10 mouse cellular contexts compared by ENCODE assay signal in genomic region chr2:179842610-179843389, GRCm38 (mm10).
A peak's percentile ranks its signal among the peaks of the same experiment; 100 is the strongest.
DNase-seq lines count a peak whose midpoint lies in the region; ATAC-seq lines count a peak whose summit lies in the region.
"Had no signal": no experiment of that assay in that cellular context is flagged by ENCODE, and none has a peak within 500 bp of the region (broad histone marks: within the 10 kb centered on the region; RNA-seq: fewer than 3 reads in every experiment).

No protein-coding gene starts in this region.

- no peaks in the 10 kb centered on the region for H3K36me3 ChIP-seq in kidney, embryonic 14.5 days (ENCODE audit: control insufficient read depth, insufficient read depth, low read length)
- no peaks in the 10 kb centered on the region for H3K36me3 ChIP-seq in embryonic facial prominence, embryonic 14.5 days (ENCODE audit: control insufficient read depth, insufficient read depth, low read length)
- no peaks in the 10 kb centered on the region for H3K36me3 ChIP-seq in hindbrain, embryonic 12.5 days
- H3K36me3 ChIP-seq in midbrain, embryonic 11.5 days (ENCODE audit: control insufficient read depth, insufficient read depth, low read length) = no peaks in the 10 kb centered on the region
- H3K36me3 ChIP-seq: G1E; liver, embryonic 13.5 days had no signal

- H3K27ac ChIP-seq in kidney, embryonic 14.5 days (ENCODE audit: low read depth, low read length) = no peak overlapping the region
- no peak overlapping the region for H3K27ac ChIP-seq in embryonic facial prominence, embryonic 14.5 days (replicated peaks; ENCODE audit: low read depth, low read length)
- H3K27ac ChIP-seq in hindbrain, embryonic 12.5 days = peak overlapping the region; percentile 40; the same call in 1 of the 2 replicates
- no peak overlapping the region for H3K27ac ChIP-seq in midbrain, embryonic 11.5 days (ENCODE audit: low read depth, low read length)
- H3K27ac ChIP-seq: liver, embryonic 13.5 days had no signal

- no peaks in the 10 kb centered on the region for H3K9me3 ChIP-seq in kidney, embryonic 14.5 days (ENCODE audit: control insufficient read depth, low read length)
- no peaks in the 10 kb centered on the region for H3K9me3 ChIP-seq in embryonic facial prominence, embryonic 14.5 days (ENCODE audit: control insufficient read depth, low read length)
- H3K9me3 ChIP-seq in hindbrain, embryonic 12.5 days (replicated peaks) = no peaks in the 10 kb centered on the region
- no peaks in the 10 kb centered on the region for H3K9me3 ChIP-seq in midbrain, embryonic 11.5 days (ENCODE audit: control insufficient read depth, low read length)
- H3K9me3 ChIP-seq: liver, embryonic 13.5 days had no signal

- no peak overlapping the region for H3K4me3 ChIP-seq in kidney, embryonic 14.5 days (ENCODE audit: low read length)
- no peak overlapping the region for H3K4me3 ChIP-seq in embryonic facial prominence, embryonic 14.5 days (ENCODE audit: low read depth, low read length)
- no peak overlapping the region for H3K4me3 ChIP-seq in hindbrain, embryonic 12.5 days
- no peak overlapping the region for H3K4me3 ChIP-seq in midbrain, embryonic 11.5 days (ENCODE audit: low read depth, low read length)
- H3K4me3 ChIP-seq: liver, embryonic 13.5 days had no signal

- no peak overlapping the region for H3K4me2 ChIP-seq in kidney, embryonic 14.5 days (replicated peaks; ENCODE audit: low read depth, low read length)
- no peak overlapping the region for H3K4me2 ChIP-seq in embryonic facial prominence, embryonic 14.5 days (ENCODE audit: low read depth, low read length)
- no peak overlapping the region for H3K4me2 ChIP-seq in hindbrain, embryonic 12.5 days (replicated peaks)
- no peak overlapping the region for H3K4me2 ChIP-seq in midbrain, embryonic 11.5 days
- H3K4me2 ChIP-seq: liver, embryonic 13.5 days had no signal

- peaks cover 5% of the 10 kb centered on the region; the same call in 1 of the 2 replicates for H3K4me1 ChIP-seq in kidney, embryonic 14.5 days (ENCODE audit: control insufficient read depth, insufficient read depth, low read length)
- peaks cover 6% of the 10 kb centered on the region for H3K4me1 ChIP-seq in embryonic facial prominence, embryonic 14.5 days (ENCODE audit: control insufficient read depth, insufficient read depth, low read length)
- peaks cover 41% of the 10 kb centered on the region for H3K4me1 ChIP-seq in hindbrain, embryonic 12.5 days
- peaks cover 4% of the 10 kb centered on the region; the same call in 1 of the 2 replicates for H3K4me1 ChIP-seq in midbrain, embryonic 11.5 days (ENCODE audit: control insufficient read depth, insufficient read depth, low read length)
- H3K4me1 ChIP-seq: liver, embryonic 13.5 days had no signal

- peak; percentile 70 for ATAC-seq in kidney, embryonic 14.5 days (ENCODE audit: low FRiP score, low TSS enrichment)
- peak; percentile 77 for ATAC-seq in embryonic facial prominence, embryonic 14.5 days (ENCODE audit: low read depth)
- peak; percentile 75 for ATAC-seq in hindbrain, embryonic 12.5 days (ENCODE audit: low FRiP score)
- ATAC-seq in midbrain, embryonic 11.5 days (ENCODE audit: low FRiP score) = peak; percentile 40; the same call in 1 of the 2 replicates

- H3K9ac ChIP-seq in kidney, embryonic 14.5 days (ENCODE audit: low read depth, low read length) = no peak overlapping the region
- H3K9ac ChIP-seq in embryonic facial prominence, embryonic 14.5 days (ENCODE audit: low read depth, low read length) = no peak overlapping the region
- H3K9ac ChIP-seq in hindbrain, embryonic 12.5 days = no peak overlapping the region
- H3K9ac ChIP-seq in midbrain, embryonic 11.5 days (ENCODE audit: low read length) = no peak overlapping the region
- H3K9ac ChIP-seq: liver, embryonic 13.5 days had no signal

- H3K27me3 ChIP-seq in kidney, embryonic 14.5 days (ENCODE audit: control insufficient read depth, insufficient read depth, low read length) = no peaks in the 10 kb centered on the region
- H3K27me3 ChIP-seq in embryonic facial prominence, embryonic 14.5 days (replicated peaks; ENCODE audit: control insufficient read depth, insufficient read depth, low read length) = no peaks in the 10 kb centered on the region
- no peaks in the 10 kb centered on the region for H3K27me3 ChIP-seq in hindbrain, embryonic 12.5 days
- H3K27me3 ChIP-seq in midbrain, embryonic 11.5 days (ENCODE audit: control insufficient read depth, insufficient read depth, low read length) = no peaks in the 10 kb centered on the region
- H3K27me3 ChIP-seq: liver, embryonic 13.5 days had no signal

- DNase-seq in kidney, adult 9 months = no peak
- peak; percentile 83 for DNase-seq in embryonic facial prominence, embryonic 14.5 days (ENCODE audit: low spot score)
- DNase-seq in midbrain, embryonic 11.5 days (ENCODE audit: low spot score, missing footprints) = no peak
- no peak for DNase-seq in T-cell, adult 2 months (ENCODE audit: low spot score)
- DNase-seq in urinary bladder, adult 2 months (ENCODE audit: low spot score) = no peak
- no peak for DNase-seq in layer of hippocampus, postnatal 14 days (ENCODE audit: low spot score in 2 of 2)
- DNase-seq: liver, embryonic 13.5 days had no signal

- WGBS in kidney, embryonic 14.5 days = 73% methylated on average over 12 of the region's 12 CpGs
- 78% methylated on average over 12 of the region's 12 CpGs for WGBS in embryonic facial prominence, embryonic 14.5 days
- 64% methylated on average over 12 of the region's 12 CpGs for WGBS in hindbrain, embryonic 12.5 days
- 77% methylated on average over 12 of the region's 12 CpGs for WGBS in midbrain, embryonic 11.5 days
